Mouse (Mus musculus): Measurements from ENCODE around the gene Dtx3.

GRCm38 (mm10) chr10:127183759-127184158, 11.8 kb downstream of the Dtx3 start:
- TF ChIP-seq CTCF (IDR thresholded peaks at IDR 0.05; ENCODE audit: borderline replicate concordance, insufficient read depth, low read depth, low read length) (no peak), POLR2A (IDR thresholded peaks at IDR 0.05; ENCODE audit: borderline replicate concordance, insufficient read depth, low read length) (no peak)
